Mouse (Mus musculus) megakaryocyte progenitor cell, adult 5-6 weeks (primary cell): ENCODE data around the gene Grip1. TPM values are rescaled to one million over a fixed set of nuclear protein-coding genes. Genes with fewer than 3 reads are reported as not detected.

Experiments
- ATAC-seq: replicated peaks from 2 replicates; pipeline ENCODE4 v1.8.0; 2016; ENCODE audit warnings: mild to moderate bottlenecking, moderate TSS enrichment, inconsistent platforms; ENCODE audit not compliant: poor library complexity
- total RNA-seq, 2 experiments: library from RNA; stranded (forward) in 1 of 2; stranded (reverse) in 1 of 2; fragments of 157-497, 149-512 nt in 1 of 2; fragments of 200-1000 nt in 1 of 2; gene quantifications; 2 replicates each; pipeline versions ENCODE4 v1.2.3 to v1.2.4; 2015 to 2017

Gene Grip1
- total RNA-seq, 2 experiments from 2014 or later, result not detected

- ATAC-seq, result peak; percentile 77
Observed at GRCm38 (mm10) chr10:119646500-119647439, 193.1 kb downstream of the Grip1 start.

GRCm38 (mm10) chr10:119660677-119661353 is 207.2 kb downstream of the Grip1 start:
- no peak for ATAC-seq

GRCm38 (mm10) chr10:119663586-119663985 is 210.0 kb downstream of the Grip1 start:
- no peak for ATAC-seq

GRCm38 (mm10) chr10:119666386-119666785 is 212.8 kb downstream of the Grip1 start:
- ATAC-seq, result no peak

- ATAC-seq, result no peak
Observed at GRCm38 (mm10) chr10:119670456-119670855, 216.8 kb downstream of the Grip1 start.

GRCm38 (mm10) chr10:119684377-119684826 is 230.8 kb downstream of the Grip1 start:
- no peak for ATAC-seq

- no peak for ATAC-seq
Observed at GRCm38 (mm10) chr10:119691358-119692083, 237.9 kb downstream of the Grip1 start.

- ATAC-seq, result no peak
Observed at GRCm38 (mm10) chr10:119692284-119692890, 238.8 kb downstream of the Grip1 start.

- ATAC-seq, result no peak
Observed at GRCm38 (mm10) chr10:119693400-119693799, 239.8 kb downstream of the Grip1 start.

GRCm38 (mm10) chr10:119697257-119697798 is 243.7 kb downstream of the Grip1 start:
- no peak for ATAC-seq

GRCm38 (mm10) chr10:119705348-119705747 is 251.7 kb downstream of the Grip1 start:
- ATAC-seq, result peak; percentile 42; the same call in 1 of the 2 replicates

- no peak for ATAC-seq
Observed at GRCm38 (mm10) chr10:119706281-119706680, 252.7 kb downstream of the Grip1 start.

GRCm38 (mm10) chr10:119706983-119707382 is 253.4 kb downstream of the Grip1 start:
- ATAC-seq, result no peak

- no peak for ATAC-seq
Observed at GRCm38 (mm10) chr10:119721887-119722286, 268.3 kb downstream of the Grip1 start.

- no peak for ATAC-seq
Observed at GRCm38 (mm10) chr10:119722471-119722870, 268.8 kb downstream of the Grip1 start.

GRCm38 (mm10) chr10:119723671-119724070 is 270.0 kb downstream of the Grip1 start:
- ATAC-seq, result no peak

- no peak for ATAC-seq
Observed at GRCm38 (mm10) chr10:119725363-119725762, 271.7 kb downstream of the Grip1 start.

- no peak for ATAC-seq
Observed at GRCm38 (mm10) chr10:119725966-119726365, 272.3 kb downstream of the Grip1 start.

GRCm38 (mm10) chr10:119726921-119727320 is 273.3 kb downstream of the Grip1 start:
- no peak for ATAC-seq

- no peak for ATAC-seq
Observed at GRCm38 (mm10) chr10:119730206-119730605, 276.6 kb downstream of the Grip1 start.
